Mouse (Mus musculus) midbrain, postnatal 0 days (tissue): ENCODE measurements at regions not wholly inside any gene's neighbourhood (a gene's known extent, or its start where the extent isn't known, plus 50 kb on each side); places are given as distances from the start of the nearest gene placed in this dataset.

Experiments used
- ATAC-seq: fragments of 200-750 bp; cut with Nextera tagmentation; 2 replicates; pipeline ENCODE4 v1.8.0; 2017; ENCODE audit warnings: moderate number of reproducible peaks, mild to moderate bottlenecking, moderate TSS enrichment, moderate library complexity; ENCODE audit not compliant: low FRiP score
- DNase-seq: peaks from one replicate; pipeline ENCODE4 v3.0.0-alpha.2; 2015; ENCODE audit warnings: low spot score
- H3K27ac ChIP-seq: fragments of 300-500 bp; sonication (generic); 2 replicates; pipeline ENCODE4 v1.5.1; 2014; ENCODE audit warnings: low read depth, mild to moderate bottlenecking, low read length, mixed read lengths
- H3K27me3 ChIP-seq: fragments of 300-500 bp; sonication (generic); 2 replicates; pipeline ENCODE4 v1.6.1; 2014; ENCODE audit warnings: low read length, control low read depth, mixed read lengths; ENCODE audit not compliant: insufficient read depth
- H3K36me3 ChIP-seq: fragments of 300-500 bp; sonication (generic); 2 replicates; pipeline ENCODE4 v1.6.1; 2014; ENCODE audit warnings: low read length, control low read depth, mixed read lengths; ENCODE audit not compliant: insufficient read depth
- H3K4me1 ChIP-seq: fragments of 300-500 bp; sonication (generic); 2 replicates; pipeline ENCODE4 v1.6.1; 2014; ENCODE audit warnings: mild to moderate bottlenecking, control low read depth, antibody characterized with exemption, low read length, mixed read lengths; ENCODE audit not compliant: insufficient read depth
- H3K4me2 ChIP-seq: fragments of 300-500 bp; sonication (generic); 2 replicates; pipeline ENCODE4 v1.6.1; 2014; ENCODE audit warnings: low read depth, mild to moderate bottlenecking, low read length, mixed read lengths; ENCODE audit not compliant: poor library complexity, severe bottlenecking
- H3K4me3 ChIP-seq: fragments of 300-500 bp; sonication (generic); 2 replicates; pipeline ENCODE4 v1.5.1; 2014; ENCODE audit warnings: low read depth, mild to moderate bottlenecking, low read length, moderate library complexity
- H3K9ac ChIP-seq: fragments of 300-500 bp; sonication (generic); replicated peaks from 2 replicates; pipeline ENCODE4 v1.6.1; 2014; ENCODE audit warnings: mild to moderate bottlenecking, low read length, moderate library complexity, mixed read lengths; ENCODE audit not compliant: poor library complexity, severe bottlenecking
- H3K9me3 ChIP-seq: fragments of 300-500 bp; sonication (generic); 2 replicates; pipeline ENCODE4 v1.6.1; 2016; ENCODE audit warnings: low read length, control low read depth
- CTCF ChIP-seq: IDR thresholded peaks from 2 replicates; pipeline ENCODE4 v1.5.1; 2016; ENCODE audit warnings: antibody characterized with exemption, mild to moderate bottlenecking
- WGBS: fragments of 180-500 bp; shearing (Covaris S2); extraction: QIAGEN DNeasy Blood & Tissue Kit; methylation state at CpG from one replicate; pipeline ENCODE4 v1.1.7; 2014; 5-methylcytosine and 5-hydroxymethylcytosine counted together

- TF ChIP-seq CTCF, result no peak
- no peaks in the 10 kb centered on the region for H3K27me3 ChIP-seq
- WGBS, result 91% methylated on average over 12 of the region's 12 CpGs
- H3K9me3 ChIP-seq, result no peaks in the 10 kb centered on the region
- no peak overlapping the region for H3K4me2 ChIP-seq
- no peak overlapping the region for H3K27ac ChIP-seq
- DNase-seq (no peak), ATAC-seq (no peak)
- no peak overlapping the region for H3K4me3 ChIP-seq
- H3K36me3 ChIP-seq, result no peaks in the 10 kb centered on the region
- H3K4me1 ChIP-seq, result no peaks in the 10 kb centered on the region
- no peak overlapping the region for H3K9ac ChIP-seq
Measured at GRCm38 (mm10) chr17:84008035-84008681, 160.4 kb upstream of the Haao start.

GRCm38 (mm10) chr17:84006748-84007147, 159.0 kb upstream of the Haao start:
- H3K36me3 ChIP-seq, result no peaks in the 10 kb centered on the region
- 85% methylated on average over 9 of the region's 9 CpGs for WGBS
- TF ChIP-seq CTCF, result no peak
- DNase-seq, result no peak
- no peak overlapping the region for H3K9ac ChIP-seq
- no peak overlapping the region for H3K27ac ChIP-seq
- no peaks in the 10 kb centered on the region for H3K27me3 ChIP-seq
- H3K4me3 ChIP-seq, result no peak overlapping the region
- no peak overlapping the region for H3K4me2 ChIP-seq
- ATAC-seq, result no peak
- H3K9me3 ChIP-seq, result no peaks in the 10 kb centered on the region
- no peaks in the 10 kb centered on the region for H3K4me1 ChIP-seq

GRCm38 (mm10) chr17:84004237-84004636, 156.5 kb upstream of the Haao start:
- Histone ChIP-seq H3K36me3 (no peaks in the 10 kb centered on the region), H3K4me3 (no peak overlapping the region), H3K9ac (no peak overlapping the region), H3K27me3 (no peaks in the 10 kb centered on the region), H3K27ac (no peak overlapping the region), H3K4me1 (no peaks in the 10 kb centered on the region), H3K4me2 (no peak overlapping the region), H3K9me3 (no peaks in the 10 kb centered on the region)
- TF ChIP-seq CTCF, result no peak
- ATAC-seq (no peak), DNase-seq (no peak)
- 41% methylated on average over 6 of the region's 6 CpGs for WGBS

- no peak overlapping the region for H3K27ac ChIP-seq
Measured at GRCm38 (mm10) chr17:84003489-84004234, 155.9 kb upstream of the Haao start.

GRCm38 (mm10) chr17:84002939-84003338, 155.2 kb upstream of the Haao start:
- Histone ChIP-seq H3K4me3 (no peak overlapping the region), H3K9ac (no peak overlapping the region), H3K36me3 (no peaks in the 10 kb centered on the region), H3K4me2 (no peak overlapping the region), H3K27me3 (no peaks in the 10 kb centered on the region), H3K4me1 (no peaks in the 10 kb centered on the region), H3K27ac (no peak overlapping the region), H3K9me3 (no peaks in the 10 kb centered on the region)
- no peak for TF ChIP-seq CTCF
- 92% methylated on average over 6 of the region's 6 CpGs for WGBS
- DNase-seq (no peak), ATAC-seq (no peak)

More at GRCm38 (mm10) chr17:84003489-84004234, 155.9 kb upstream of the Haao start:
- no peak for ATAC-seq
- H3K36me3 ChIP-seq, result no peaks in the 10 kb centered on the region
- H3K4me1 ChIP-seq, result no peaks in the 10 kb centered on the region
- no peaks in the 10 kb centered on the region for H3K27me3 ChIP-seq
- no peak overlapping the region for H3K4me2 ChIP-seq
- DNase-seq, result no peak
- H3K9ac ChIP-seq, result no peak overlapping the region
- TF ChIP-seq CTCF, result no peak
- no peaks in the 10 kb centered on the region for H3K9me3 ChIP-seq
- WGBS, result 38% methylated on average over 9 of the region's 9 CpGs
- H3K4me3 ChIP-seq, result no peak overlapping the region

GRCm38 (mm10) chr17:84002327-84002726, 154.6 kb upstream of the Haao start:
- no peaks in the 10 kb centered on the region for H3K4me1 ChIP-seq
- TF ChIP-seq CTCF, result no peak
- WGBS, result 96% methylated on average over 16 of the region's 16 CpGs
- H3K27ac ChIP-seq, result no peak overlapping the region
- H3K4me3 ChIP-seq, result no peak overlapping the region
- no peaks in the 10 kb centered on the region for H3K9me3 ChIP-seq
- H3K9ac ChIP-seq, result no peak overlapping the region
- H3K4me2 ChIP-seq, result no peak overlapping the region
- no peaks in the 10 kb centered on the region for H3K27me3 ChIP-seq
- ATAC-seq (no peak), DNase-seq (no peak)
- no peaks in the 10 kb centered on the region for H3K36me3 ChIP-seq
